34 mouse cellular contexts compared by ENCODE assay signal in genomic region chr12:50451761-50452160, GRCm38 (mm10).
DNase-seq lines count a peak whose midpoint lies in the region; ATAC-seq lines count a peak whose summit lies in the region.
"Had no signal": no experiment of that assay in that cellular context is flagged by ENCODE, and none has a peak within 500 bp of the region (broad histone marks: within the 10 kb centered on the region; RNA-seq: fewer than 3 reads in every experiment).

No protein-coding gene starts in this region.

- peak; percentile 8 to 63 for DNase-seq in layer of hippocampus, adult 18-20 months (ENCODE audit: low spot score in 2 of 2)
- no peak for DNase-seq in layer of hippocampus, postnatal 25 days (ENCODE audit: extremely low spot score in 1 of 2, low spot score in 1 of 2)
- peak; percentile 14 for DNase-seq in right cerebral cortex, postnatal 25 days
- DNase-seq in right cerebral cortex, postnatal 10 days (ENCODE audit: low spot score in 2 of 2): no peak
- peak; percentile 36 to 40 for DNase-seq in left cerebral cortex, adult 9 months (ENCODE audit: low spot score in 2 of 2)
- no peak for DNase-seq in spleen, adult 18-20 months
- no peak for DNase-seq in forebrain, embryonic 14.5 days (ENCODE audit: low spot score)
- DNase-seq: adrenal gland, adult 2 months; adrenal gland, postnatal 36 days; cerebellum, adult 8-10 months; cerebellum, postnatal 25 days; gastrocnemius, adult 2 months; gastrocnemius, postnatal 36 days; heart, adult 18-20 months; heart, postnatal 4 days; kidney, adult 8-10 months; kidney, postnatal 4 days; retina, postnatal 1 day; thymus, adult 2 months; thymus, postnatal 4 days had no signal

- WGBS in forebrain, embryonic 14.5 days: 87% methylated on average over 3 of the region's 3 CpGs

- no peaks in the 10 kb centered on the region for H3K27me3 ChIP-seq in forebrain, embryonic 14.5 days (replicated peaks; ENCODE audit: control insufficient read depth, insufficient read depth, low read length)
- H3K27me3 ChIP-seq: CH12.LX; forebrain, embryonic 13.5 days; heart, embryonic 12.5 days; hindbrain, embryonic 13.5 days; limb, embryonic 12.5 days; liver, embryonic 15.5 days; lung, embryonic 15.5 days; midbrain, embryonic 15.5 days; neural tube, embryonic 15.5 days had no signal

- no peak overlapping the region for H3K4me3 ChIP-seq in forebrain, embryonic 14.5 days (ENCODE audit: low read depth, low read length)
- H3K4me3 ChIP-seq: forebrain, embryonic 13.5 days; gastrocnemius, adult 2 months; heart, embryonic 12.5 days; hindbrain, embryonic 13.5 days; limb, embryonic 12.5 days; liver, embryonic 15.5 days; lung, embryonic 15.5 days; midbrain, embryonic 10.5 days; midbrain, embryonic 15.5 days; neural tube, embryonic 15.5 days had no signal

- H3K9me3 ChIP-seq in forebrain, embryonic 14.5 days (replicated peaks; ENCODE audit: control insufficient read depth, low read length): no peaks in the 10 kb centered on the region
- H3K9me3 ChIP-seq: forebrain, embryonic 13.5 days; heart, embryonic 12.5 days; hindbrain, embryonic 13.5 days; limb, embryonic 12.5 days; liver, embryonic 15.5 days; lung, embryonic 15.5 days; midbrain, embryonic 10.5 days; midbrain, embryonic 15.5 days; neural tube, embryonic 15.5 days had no signal

- H3K4me2 ChIP-seq in forebrain, embryonic 14.5 days (ENCODE audit: low read length): no peak overlapping the region
- H3K4me2 ChIP-seq: forebrain, embryonic 13.5 days; heart, embryonic 12.5 days; hindbrain, embryonic 13.5 days; limb, embryonic 12.5 days; liver, embryonic 15.5 days; lung, embryonic 15.5 days; midbrain, embryonic 15.5 days; neural tube, embryonic 15.5 days had no signal

- H3K27ac ChIP-seq in forebrain, embryonic 14.5 days (ENCODE audit: low read depth, low read length): no peak overlapping the region
- H3K27ac ChIP-seq: forebrain, embryonic 13.5 days; gastrocnemius, adult 2 months; hindbrain, embryonic 13.5 days; kidney, postnatal 0 days; limb, embryonic 12.5 days; liver, embryonic 15.5 days; lung, embryonic 15.5 days; midbrain, embryonic 10.5 days; midbrain, embryonic 15.5 days; neural tube, embryonic 15.5 days; stomach, postnatal 0 days had no signal

- no peak overlapping the region for H3K9ac ChIP-seq in forebrain, embryonic 14.5 days (ENCODE audit: low read length)
- H3K9ac ChIP-seq: forebrain, embryonic 13.5 days; heart, embryonic 12.5 days; hindbrain, embryonic 13.5 days; limb, embryonic 12.5 days; liver, embryonic 15.5 days; lung, embryonic 15.5 days; midbrain, embryonic 15.5 days; neural tube, embryonic 15.5 days had no signal

- no peaks in the 10 kb centered on the region for H3K36me3 ChIP-seq in forebrain, embryonic 14.5 days (ENCODE audit: control insufficient read depth, insufficient read depth, low read length)
- H3K36me3 ChIP-seq: heart, embryonic 12.5 days; hindbrain, embryonic 13.5 days; limb, embryonic 12.5 days; liver, embryonic 15.5 days; lung, embryonic 15.5 days; midbrain, embryonic 10.5 days; midbrain, embryonic 15.5 days; neural tube, embryonic 15.5 days had no signal

- H3K4me1 ChIP-seq in forebrain, embryonic 14.5 days (ENCODE audit: control insufficient read depth, insufficient read depth, low read length): no peaks in the 10 kb centered on the region
- H3K4me1 ChIP-seq: forebrain, embryonic 13.5 days; heart, embryonic 12.5 days; hindbrain, embryonic 13.5 days; limb, embryonic 12.5 days; liver, embryonic 15.5 days; lung, embryonic 15.5 days; midbrain, embryonic 10.5 days; midbrain, embryonic 15.5 days; neural tube, embryonic 15.5 days had no signal

- ATAC-seq in forebrain, embryonic 14.5 days: no peak
- ATAC-seq: activated CD4-positive, CD25-positive, alpha-beta regulatory T cell, adult 4 months; forebrain, embryonic 13.5 days; intestine, embryonic 16.5 days; midbrain, embryonic 15.5 days had no signal

Comparison
In these comparisons a context has a peak if more than half of its experiments do, and no peak if none do; other contexts are left out.
1. DNase-seq: peak in layer of hippocampus, adult 18-20 months (2 of 2), right cerebral cortex, postnatal 25 days (single experiment) and left cerebral cortex, adult 9 months (2 of 2); none in layer of hippocampus, postnatal 25 days (0 of 2), right cerebral cortex, postnatal 10 days (0 of 2), spleen, adult 18-20 months (0 of 2) and forebrain, embryonic 14.5 days (single experiment).